Mouse (Mus musculus): ENCODE measurements around the gene Cldn14. TPM values are rescaled to one million over a fixed set of nuclear protein-coding genes. Genes with fewer than 3 reads are reported as not detected.
A peak's percentile ranks its signal among the peaks of the same experiment; 100 is the strongest.

Cldn14 gene
- polyA plus RNA-seq, 1 experiment: 0.15 TPM

- H3K27ac ChIP-seq (ENCODE audit: insufficient read depth, low read depth, low read length): no peak overlapping the region
- no peaks in the 10 kb centered on the region for H3K27me3 ChIP-seq (ENCODE audit: control insufficient read depth, insufficient read depth, low read length)
- no peak for TF ChIP-seq CTCF (IDR thresholded peaks at IDR 0.05; ENCODE audit: extremely low read depth, insufficient read length, insufficient replicate concordance, low read depth, low read length)
- TF ChIP-seq POLR2A (IDR thresholded peaks at IDR 0.05; ENCODE audit: low read depth, low read length): no peak
- WGBS: under 1% methylated on average over 43 of the region's 43 CpGs
- H3K4me3 ChIP-seq (ENCODE audit: low read depth, low read length): peak overlapping the region; percentile 87
- H3K4me1 ChIP-seq (ENCODE audit: control insufficient read depth, insufficient read depth, insufficient read length, low read length): peaks cover 3% of the 10 kb centered on the region; the same call in 1 of the 2 replicates
- no peaks in the 10 kb centered on the region for H3K36me3 ChIP-seq (ENCODE audit: control insufficient read depth, insufficient read depth, low read length)
Observed at GRCm38 (mm10) chr16:93884086-93884721, 124.4 kb downstream of the Cldn14 start.

GRCm38 (mm10) chr16:93883423-93884085 is 125.1 kb downstream of the Cldn14 start, which contains the start of gene Chaf1b:
Gene Chaf1b, plus strand, starts transcription at chr16:93883901.
- Histone ChIP-seq H3K4me3 (ENCODE audit: low read depth, low read length) (peak within 1 kb of the TSS; percentile 87), H3K27me3 (ENCODE audit: control insufficient read depth, insufficient read depth, low read length) (no peaks in the 10 kb centered on the region), H3K4me1 (ENCODE audit: control insufficient read depth, insufficient read depth, insufficient read length, low read length) (peaks cover 3% of the 10 kb centered on the region; the same call in 1 of the 2 replicates), H3K36me3 (ENCODE audit: control insufficient read depth, insufficient read depth, low read length) (no peaks in the 10 kb centered on the region), H3K27ac (ENCODE audit: insufficient read depth, low read depth, low read length) (no peak within 1 kb of the TSS)
- TF ChIP-seq CTCF (IDR thresholded peaks at IDR 0.05; ENCODE audit: extremely low read depth, insufficient read length, insufficient replicate concordance, low read depth, low read length): 0 out of 2 replicates have a peak, but pooled peaks have one; percentile 11
- peak; percentile 32; the same call in 1 of the 2 replicates for TF ChIP-seq POLR2A (IDR thresholded peaks at IDR 0.05; ENCODE audit: low read depth, low read length)
- WGBS: under 1% methylated on average over 54 of the region's 54 CpGs

GRCm38 (mm10) chr16:93877612-93878380 is 130.8 kb downstream of the Cldn14 start:
- Histone ChIP-seq H3K36me3 (ENCODE audit: control insufficient read depth, insufficient read depth, low read length) (peaks cover 34% of the 10 kb centered on the region), H3K4me1 (ENCODE audit: control insufficient read depth, insufficient read depth, insufficient read length, low read length) (no peaks in the 10 kb centered on the region), H3K27ac (ENCODE audit: insufficient read depth, low read depth, low read length) (no peak overlapping the region), H3K4me3 (ENCODE audit: low read depth, low read length) (no peak overlapping the region), H3K27me3 (ENCODE audit: control insufficient read depth, insufficient read depth, low read length) (no peaks in the 10 kb centered on the region)
- 86% methylated on average over 6 of the region's 6 CpGs for WGBS
- TF ChIP-seq CTCF (IDR thresholded peaks at IDR 0.05; ENCODE audit: extremely low read depth, insufficient read length, insufficient replicate concordance, low read depth, low read length): no peak
- TF ChIP-seq POLR2A (IDR thresholded peaks at IDR 0.05; ENCODE audit: low read depth, low read length): no peak

GRCm38 (mm10) chr16:93874841-93875240 is 133.8 kb downstream of the Cldn14 start:
- no peak for TF ChIP-seq POLR2A (IDR thresholded peaks at IDR 0.05; ENCODE audit: low read depth, low read length)
- Histone ChIP-seq H3K4me1 (ENCODE audit: control insufficient read depth, insufficient read depth, insufficient read length, low read length) (no peaks in the 10 kb centered on the region), H3K4me3 (ENCODE audit: low read depth, low read length) (no peak overlapping the region), H3K27ac (ENCODE audit: insufficient read depth, low read depth, low read length) (no peak overlapping the region), H3K27me3 (ENCODE audit: control insufficient read depth, insufficient read depth, low read length) (no peaks in the 10 kb centered on the region), H3K36me3 (ENCODE audit: control insufficient read depth, insufficient read depth, low read length) (peaks cover 58% of the 10 kb centered on the region)
- WGBS: 81% methylated on average over 13 of the region's 13 CpGs

Other genes with a start within 250 kb of the Cldn14 start
- 1.8 and 2.7 TPM in 2 replicates for gene Morc3, start 176.7 kb downstream of the Cldn14 start, polyA plus RNA-seq (2012; rRNA removed)
- 2.4 and 3.3 TPM in 2 replicates for gene Chaf1b, start 124.9 kb downstream of the Cldn14 start, polyA plus RNA-seq (2012; rRNA removed)
- gene Sim2, start 76.1 kb upstream of the Cldn14 start, polyA plus RNA-seq (2012; rRNA removed): 0.03 TPM in 1 of 2 replicates, not detected in the other

All from small intestine, adult 2 months (tissue).